ENCODE assay signal across 19 mouse cellular contexts in genomic region chr16:59573961-59574360, GRCm38 (mm10).
"Had no signal": no experiment of that assay in that cellular context is flagged by ENCODE, and none has a peak within 500 bp of the region (broad histone marks: within the 10 kb centered on the region; RNA-seq: fewer than 3 reads in every experiment).

No protein-coding gene starts in this region.

- H3K36me3 ChIP-seq: liver, embryonic 13.5 days; midbrain, embryonic 10.5 days; midbrain, embryonic 13.5 days; neural tube, embryonic 13.5 days; stomach, embryonic 15.5 days had no signal

- H3K27me3 ChIP-seq: liver, embryonic 13.5 days; megakaryocyte, embryonic 14.5 days; midbrain, embryonic 13.5 days; neural tube, embryonic 13.5 days; stomach, embryonic 15.5 days had no signal

- DNase-seq: kidney, adult 8-10 months; kidney, postnatal 10 days; layer of hippocampus, postnatal 36 days; liver, embryonic 13.5 days; lung, embryonic 14.5 days; lung, postnatal 36 days; retina, postnatal 1 day; right cerebral cortex, postnatal 25 days; spleen, adult 18-20 months; thymus, postnatal 25 days had no signal

- H3K27ac ChIP-seq: left cerebral cortex, adult 2 months; liver, embryonic 13.5 days; midbrain, embryonic 10.5 days; midbrain, embryonic 13.5 days; neural tube, embryonic 13.5 days; stomach, embryonic 15.5 days had no signal

- ATAC-seq: lung, postnatal 0 days; midbrain, embryonic 13.5 days; midbrain, embryonic 16.5 days had no signal

- H3K9me3 ChIP-seq: liver, embryonic 13.5 days; megakaryocyte, embryonic 14.5 days; midbrain, embryonic 10.5 days; midbrain, embryonic 13.5 days; neural tube, embryonic 13.5 days; stomach, embryonic 15.5 days had no signal

- H3K4me2 ChIP-seq: liver, embryonic 13.5 days; lung, embryonic 14.5 days; midbrain, embryonic 13.5 days; neural tube, embryonic 13.5 days; stomach, embryonic 15.5 days had no signal

- H3K9ac ChIP-seq: liver, embryonic 13.5 days; lung, embryonic 14.5 days; midbrain, embryonic 13.5 days; neural tube, embryonic 13.5 days; stomach, embryonic 15.5 days had no signal

- H3K4me1 ChIP-seq: liver, embryonic 13.5 days; megakaryocyte, embryonic 14.5 days; midbrain, embryonic 10.5 days; midbrain, embryonic 13.5 days; neural tube, embryonic 13.5 days; stomach, embryonic 15.5 days had no signal

- H3K4me3 ChIP-seq: left cerebral cortex, adult 2 months; liver, embryonic 13.5 days; megakaryocyte, embryonic 14.5 days; midbrain, embryonic 10.5 days; midbrain, embryonic 13.5 days; myocyte; neural tube, embryonic 13.5 days; stomach, embryonic 15.5 days had no signal
